Mouse (Mus musculus) 3134 (cell line): ENCODE measurements around the gene Git2.
A peak's percentile ranks its signal among the peaks of the same experiment; 100 is the strongest.

Experiments
- DNase-seq: peaks from one replicate; pipeline ENCODE4 v3.0.0-alpha.2; 2011; ENCODE audit warnings: low spot score; ENCODE audit not compliant: insufficient read length; ENCODE audit errors: extremely low read depth

Gene Git2

GRCm38 (mm10) chr5:114721969-114722368, 53.3 kb downstream of the Git2 start:
- DNase-seq = no peak

- no peak for DNase-seq
Measured at GRCm38 (mm10) chr5:114720784-114721183, 54.5 kb downstream of the Git2 start.

- DNase-seq = no peak
Measured at GRCm38 (mm10) chr5:114719928-114720270, 55.4 kb downstream of the Git2 start.

GRCm38 (mm10) chr5:114719003-114719927, 56.1 kb downstream of the Git2 start:
- peak; percentile 77 for DNase-seq

GRCm38 (mm10) chr5:114718483-114718882, 56.8 kb downstream of the Git2 start:
- DNase-seq = no peak

- no peak for DNase-seq
Measured at GRCm38 (mm10) chr5:114717937-114718336, 57.4 kb downstream of the Git2 start.

GRCm38 (mm10) chr5:114717292-114717691, 58.0 kb downstream of the Git2 start:
- no peak for DNase-seq

GRCm38 (mm10) chr5:114714551-114714950, 60.8 kb downstream of the Git2 start:
- no peak for DNase-seq

- DNase-seq = no peak
Measured at GRCm38 (mm10) chr5:114709357-114709756, 66.0 kb downstream of the Git2 start.

GRCm38 (mm10) chr5:114708491-114708890, 66.8 kb downstream of the Git2 start:
- no peak for DNase-seq

GRCm38 (mm10) chr5:114707265-114708068, 67.8 kb downstream of the Git2 start, which contains the start of gene Tchp:
Tchp (plus strand) TSS chr5:114707760.
- DNase-seq = peak; percentile 85

GRCm38 (mm10) chr5:114702403-114703392, 72.6 kb downstream of the Git2 start:
- peak; percentile 32 for DNase-seq

GRCm38 (mm10) chr5:114699015-114699414, 76.3 kb downstream of the Git2 start:
- DNase-seq = no peak

- DNase-seq = no peak
Measured at GRCm38 (mm10) chr5:114698044-114698746, 77.1 kb downstream of the Git2 start.

- DNase-seq = no peak
Measured at GRCm38 (mm10) chr5:114696939-114697338, 78.4 kb downstream of the Git2 start.

GRCm38 (mm10) chr5:114695775-114696174, 79.5 kb downstream of the Git2 start:
- no peak for DNase-seq

GRCm38 (mm10) chr5:114690633-114691567, 84.4 kb downstream of the Git2 start, which contains the start of gene Gltp:
Gltp (minus strand) TSS chr5:114690984.
- DNase-seq = peak; percentile 93

GRCm38 (mm10) chr5:114689700-114690366, 85.5 kb downstream of the Git2 start:
- DNase-seq = peak; percentile 58
